Mouse (Mus musculus): ENCODE measurements around the gene Fbxo44.

- TF ChIP-seq CTCF (IDR thresholded peaks at IDR 0.05) (no peak), EP300 (IDR thresholded peaks at IDR 0.05) (no peak)
Observed at GRCm38 (mm10) chr4:148122694-148123066, 37.6 kb downstream of the Fbxo44 start.
